Mouse (Mus musculus): ENCODE data around the gene Asb12.
"Not testable (repeated sequence)": the region's sequence is repeated elsewhere in the genome, so short reads cannot be mapped to it uniquely, and the experiment has no call there.

The Asb12 gene

GRCm38 (mm10) chrX:95557887-95558286, at the start of gene Asb12, which contains the start of gene Pfn5:
Gene Asb12 (minus strand): TSS chrX:95557987.
Gene Pfn5 (plus strand): TSS chrX:95558104.
- no peak for DNase-seq

DNA sequence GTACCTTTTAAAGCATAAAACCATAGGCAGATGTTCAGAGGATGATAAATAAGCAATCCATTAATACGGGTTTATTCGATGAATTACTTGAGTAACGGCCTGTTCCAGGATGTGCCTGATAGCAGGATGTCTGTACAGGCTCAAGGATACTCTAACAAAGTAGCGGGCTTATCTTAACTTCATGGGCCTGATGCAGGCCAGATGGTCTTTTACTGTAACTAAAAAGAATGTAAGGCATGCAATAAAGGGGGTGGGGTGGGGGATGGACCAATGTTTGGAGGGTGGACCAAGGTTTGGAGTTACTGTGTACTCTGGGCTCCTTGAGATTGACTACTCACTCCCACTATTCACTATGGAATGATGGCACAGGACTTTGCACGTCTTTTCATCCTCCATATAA, 42.8 kb upstream of the Asb12 start:
- DNase-seq, result no peak

GRCm38 (mm10) chrX:95554321-95554720, 3.5 kb downstream of the Asb12 start:
- no peak for DNase-seq

- not testable (repeated sequence) for DNase-seq
These were observed 22.3 kb downstream of the Asb12 start for GRCm38 (mm10) chrX:95535493-95535892.

- DNase-seq, result no peak
These were observed 32.6 kb downstream of the Asb12 start for GRCm38 (mm10) chrX:95525166-95525565.

GRCm38 (mm10) chrX:95523883-95524282, 33.9 kb downstream of the Asb12 start:
- no peak for DNase-seq

- no peak for DNase-seq
These were observed 100.6 kb downstream of the Asb12 start for GRCm38 (mm10) chrX:95457166-95457565.

GRCm38 (mm10) chrX:95445866-95446265, 111.9 kb downstream of the Asb12 start:
- no peak for DNase-seq

DNA sequence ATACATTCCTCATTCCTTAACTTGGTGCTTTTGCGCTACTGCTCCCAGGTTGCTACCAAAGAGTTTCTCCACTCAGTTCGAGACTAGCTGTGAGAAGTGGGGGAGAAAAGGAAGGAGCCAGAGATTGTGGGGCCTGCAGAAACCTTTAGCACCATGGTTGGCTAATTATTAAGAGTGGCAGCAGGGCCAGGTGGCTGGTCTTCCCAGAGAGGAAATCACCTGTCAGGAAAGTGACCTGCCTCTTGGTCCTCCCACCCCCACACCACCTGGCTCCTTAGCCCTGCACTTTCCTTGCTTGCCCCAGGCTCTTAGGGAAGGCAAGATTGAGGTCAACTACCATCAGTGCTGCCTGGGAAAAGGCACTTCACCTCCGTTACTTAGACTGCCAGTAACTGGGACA, 112.6 kb downstream of the Asb12 start:
- DNase-seq, result no peak

GRCm38 (mm10) chrX:95444776-95445111, 113.0 kb downstream of the Asb12 start, which contains the start of gene Amer1:
Gene Amer1 (minus strand): TSS chrX:95444872.
- peak; percentile 89 for DNase-seq

DNA sequence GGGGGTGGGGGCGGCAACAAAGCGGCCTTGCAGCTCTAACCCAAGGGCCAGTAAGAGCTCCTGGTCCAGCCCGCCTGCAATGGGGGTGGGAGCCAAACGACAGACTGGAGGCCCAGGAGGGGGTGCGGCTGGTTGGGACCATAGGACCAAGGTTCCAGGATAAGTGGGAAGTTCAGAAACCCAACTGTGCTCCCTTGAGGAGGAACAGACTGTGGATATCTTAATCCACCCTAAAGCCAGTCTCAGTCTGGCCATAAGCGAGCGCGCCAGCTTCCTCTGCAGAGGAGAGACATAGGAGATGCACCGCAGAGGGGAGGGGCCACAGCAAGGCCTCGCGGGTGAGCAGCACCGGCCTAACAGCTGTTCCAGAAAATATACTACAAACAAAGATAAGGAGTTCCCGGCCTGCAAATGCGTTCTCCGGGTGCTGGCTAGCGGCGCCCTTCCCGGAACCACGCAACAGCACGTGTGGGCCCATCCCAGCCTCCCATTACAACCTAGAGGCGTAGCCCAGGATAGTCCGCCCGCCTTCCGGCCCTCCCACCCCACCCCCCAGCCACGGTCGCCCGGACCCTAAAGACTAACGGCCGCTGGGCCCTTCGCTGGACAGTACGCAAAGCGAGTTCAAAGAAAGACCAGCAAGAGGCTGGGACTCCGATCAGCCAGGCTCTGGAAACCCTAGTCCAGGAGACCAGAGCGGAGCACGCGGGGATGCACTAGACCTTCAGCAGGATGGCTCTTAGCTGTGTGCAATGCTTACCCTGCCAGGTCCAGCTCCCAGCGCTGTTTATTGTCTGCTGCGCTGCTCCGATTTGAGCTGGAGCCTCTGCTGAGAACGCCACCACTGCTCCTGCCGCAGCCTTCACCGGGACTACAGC, 113.7 kb downstream of the Asb12 start:
- peak; percentile 28 for DNase-seq

GRCm38 (mm10) chrX:95443390-95443789, 114.4 kb downstream of the Asb12 start:
- DNase-seq, result no peak

- no peak for DNase-seq
These were observed 115.5 kb downstream of the Asb12 start for GRCm38 (mm10) chrX:95442261-95442660.

DNA sequence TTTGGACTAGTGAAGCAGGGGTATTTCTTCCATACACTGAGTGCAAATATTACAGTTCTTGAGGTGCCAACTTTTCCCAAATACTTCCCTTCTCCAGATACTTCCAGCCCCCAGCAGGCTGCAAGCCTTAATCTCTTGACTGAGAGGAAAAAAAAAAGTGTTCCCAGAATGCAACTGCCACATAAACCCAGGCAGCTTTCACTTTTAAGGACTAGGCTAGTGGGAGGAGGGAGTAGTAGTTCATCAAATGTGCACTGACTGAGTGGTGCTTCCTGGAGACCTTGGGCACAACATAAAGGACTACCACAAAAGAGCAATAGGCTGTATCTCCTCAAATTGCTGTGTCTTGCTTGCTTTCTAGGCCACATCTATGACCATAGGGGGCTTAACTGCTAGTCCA, 116.5 kb downstream of the Asb12 start:
- DNase-seq, result no peak

GRCm38 (mm10) chrX:95438491-95438890, 119.3 kb downstream of the Asb12 start:
- no peak for DNase-seq

DNA sequence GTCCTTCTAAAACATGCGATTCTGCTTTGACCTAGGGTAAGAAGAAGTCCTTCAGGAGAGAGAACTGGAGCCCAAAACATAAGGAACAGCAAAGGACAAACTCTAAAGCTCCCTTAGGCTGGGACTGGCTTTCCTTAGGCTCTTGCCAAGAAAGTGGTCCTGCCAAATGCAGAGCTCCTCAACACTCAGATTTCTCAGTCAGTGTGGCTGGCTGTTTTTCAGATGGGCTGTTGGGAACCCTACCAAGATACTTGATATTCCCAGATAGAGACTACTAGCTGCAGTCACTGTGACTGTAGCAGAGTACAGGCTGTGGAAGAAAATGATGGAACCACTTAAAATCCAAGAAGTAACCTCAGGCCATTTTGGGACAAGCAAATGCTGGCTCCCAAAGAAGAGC, 120.6 kb downstream of the Asb12 start:
- no peak for DNase-seq

All from right cerebral cortex, adult 18-20 months (tissue).